8 mouse cellular contexts compared by ENCODE assay signal in genomic region chr7:98349096-98349495, GRCm38 (mm10). TPM values are rescaled to one million over a fixed set of nuclear protein-coding genes. Genes with fewer than 3 reads are reported as not detected.
DNase-seq lines count a peak whose midpoint lies in the region; TF ChIP-seq lines count a peak whose summit lies in the region.

No protein-coding gene starts in this region.

- H3K4me3 ChIP-seq in liver, adult 2 months (ENCODE audit: insufficient read depth, low read depth, low read length) = no peak overlapping the region

- H3K36me3 ChIP-seq in liver, adult 2 months (ENCODE audit: control insufficient read depth, insufficient read depth, low read length) = peaks cover 15% of the 10 kb centered on the region

- H3K27ac ChIP-seq in liver, adult 2 months (replicated peaks; ENCODE audit: insufficient read depth, low read depth, low read length) = peak overlapping the region; percentile 79

- H3K79me2 ChIP-seq in liver, adult 2 months (ENCODE audit: control insufficient read depth, insufficient read depth, low read length) = no peaks in the 10 kb centered on the region

- peak; percentile 83 for DNase-seq in 3T3-L1 (ENCODE audit: low read depth, low spot score)
- peak; percentile 89 for DNase-seq in NIH3T3 (ENCODE audit: low read depth)
- DNase-seq in cerebellum, adult 9-11 months = peak; percentile 68
- peak; percentile 80 to 84 for DNase-seq in frontal cortex, postnatal 25 days (ENCODE audit: low spot score in 2 of 2)
- peak; percentile 87 for DNase-seq in kidney, adult 9 months
- DNase-seq in liver, adult 2 months (ENCODE audit: extremely low read depth, low read depth, low spot score) = peak; percentile 82
- DNase-seq in ovary, postnatal 10 days (ENCODE audit: low spot score) = peak; percentile 65
- peak; percentile 80 for DNase-seq in thymus, postnatal 0 days (ENCODE audit: low spot score)

- 10% methylated on average over 5 of the region's 5 CpGs for WGBS in liver, adult 2 months

- H3K9ac ChIP-seq in liver, adult 2 months (ENCODE audit: low read depth, low read length) = no peak overlapping the region

- H3K27me3 ChIP-seq in liver, adult 2 months (ENCODE audit: control insufficient read depth, insufficient read depth, low read length) = no peaks in the 10 kb centered on the region

- peak; percentile 99 for TF ChIP-seq CTCF in liver, adult 2 months (IDR thresholded peaks at IDR 0.05; ENCODE audit: low read depth, low read length)

- no peak for TF ChIP-seq POLR2A in liver, adult 2 months (IDR thresholded peaks at IDR 0.05; ENCODE audit: extremely low read depth, insufficient read depth, low read length)

- H3K4me1 ChIP-seq in liver, adult 2 months (ENCODE audit: control insufficient read depth, insufficient read depth, low read length) = peaks cover 45% of the 10 kb centered on the region

RNA-seq across cellular contexts. Expression of gene Tsku, which starts 12.0 kb away (rescaled TPM):
- 10.1 and 15.4 TPM in 2 replicates for total RNA-seq in liver, adult 2 months (2014; rRNA removed)
- polyA plus RNA-seq in liver, adult 2 months (2012; rRNA removed) = 57.1 and 103 TPM in 2 replicates
- 3.3 and 4.1 TPM in 2 replicates for polyA plus RNA-seq in thymus, postnatal 0 days (2015; fragmentation: Nextera tagmentation; extraction: Ambion mirVana)

RNA-seq across cellular contexts. Expression of gene Acer3, which starts 28.1 kb away (rescaled TPM):
- 16.8 and 19.7 TPM in 2 replicates for total RNA-seq in liver, adult 2 months (2014; rRNA removed)
- polyA plus RNA-seq in liver, adult 2 months (2012; rRNA removed) = 7.4 and 12.2 TPM in 2 replicates
- 19.5 and 20.0 TPM in 2 replicates for polyA plus RNA-seq in thymus, postnatal 0 days (2015; fragmentation: Nextera tagmentation; extraction: Ambion mirVana)

Comparison
In these comparisons a context has a peak if more than half of its experiments do, and no peak if none do; other contexts are left out.
1. RNA of gene Tsku, which starts 12.0 kb away (polyA plus RNA-seq): 57.1 to 103 TPM in liver, adult 2 months; 3.3 to 4.1 TPM in thymus, postnatal 0 days; every median in the first group is over 10 times any median in the second.
2. Peak in every context shown above with its lines, with median percentiles within 50 percentile points of each other: DNase-seq.